Mouse (Mus musculus): ENCODE measurements at regions not wholly inside any gene's neighbourhood (a gene's known extent, or its start where the extent isn't known, plus 50 kb on each side); places are given as distances from the start of the nearest gene placed in this dataset.

DNA sequence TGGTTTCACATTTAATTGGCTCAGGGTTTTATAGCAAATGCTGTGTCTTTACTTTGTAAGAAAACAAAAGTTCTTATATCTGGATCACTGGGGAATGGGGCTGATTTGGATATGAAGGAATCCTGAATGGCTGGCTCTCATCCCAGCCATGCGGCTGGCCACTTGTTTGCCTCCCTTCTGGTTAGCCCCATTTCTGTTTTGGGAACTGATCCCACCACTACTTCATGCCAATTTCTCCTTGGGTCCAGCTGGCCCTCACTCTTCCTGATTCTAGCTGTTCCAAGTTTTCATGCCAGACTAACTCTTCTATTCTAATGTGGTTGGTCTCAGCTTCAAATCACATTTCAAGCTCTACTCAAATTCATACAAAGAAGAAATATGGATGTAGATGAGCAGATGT, 5319.6 kb downstream of the 9330182O14Rik start:
- DNase-seq (ENCODE audit: low spot score in 2 of 2) = peak; percentile 55 to 83

DNA sequence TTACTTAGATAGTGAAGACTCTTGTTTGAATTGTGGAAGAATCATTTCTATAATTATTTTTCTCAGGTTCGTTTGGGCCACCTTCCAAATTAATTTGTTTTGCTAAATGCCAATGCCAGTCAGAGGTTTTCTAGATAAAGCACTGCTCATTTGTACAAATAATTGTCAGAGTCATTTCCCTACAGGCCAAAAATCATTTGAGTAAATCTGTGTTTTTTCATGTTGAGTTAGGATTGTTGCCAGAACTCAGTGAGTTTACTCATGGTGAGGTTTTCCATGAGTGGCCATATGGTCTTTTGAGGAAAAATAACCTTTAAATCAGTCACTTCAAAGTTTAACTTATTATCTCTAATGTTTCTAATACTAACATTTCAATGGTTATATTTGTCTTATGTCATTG, 5336.3 kb downstream of the 9330182O14Rik start:
- peak in 1 of 2 experiments; percentile 4 for DNase-seq (ENCODE audit: low spot score in 2 of 2)

DNA sequence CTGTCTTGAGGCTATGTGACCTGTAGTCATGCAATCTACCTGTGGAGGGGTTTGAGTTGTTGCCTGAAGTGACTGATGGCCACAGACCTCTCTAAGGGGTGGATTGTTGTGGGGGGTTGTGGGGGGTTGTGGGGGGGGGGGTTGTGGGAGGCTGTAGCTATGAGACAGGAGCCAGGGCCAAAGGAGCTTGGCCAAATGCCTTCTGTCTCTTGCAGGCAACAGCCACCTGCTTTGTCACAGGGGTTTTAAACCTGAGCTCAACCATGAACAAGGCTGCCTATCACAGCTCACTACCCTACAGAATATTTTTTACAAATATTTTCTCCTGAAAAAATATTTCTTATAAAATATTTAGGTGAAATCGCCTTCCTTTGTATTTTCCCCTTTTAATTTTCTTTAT, 5339.0 kb downstream of the 9330182O14Rik start:
- DNase-seq (ENCODE audit: low spot score in 2 of 2) = no peak

DNA sequence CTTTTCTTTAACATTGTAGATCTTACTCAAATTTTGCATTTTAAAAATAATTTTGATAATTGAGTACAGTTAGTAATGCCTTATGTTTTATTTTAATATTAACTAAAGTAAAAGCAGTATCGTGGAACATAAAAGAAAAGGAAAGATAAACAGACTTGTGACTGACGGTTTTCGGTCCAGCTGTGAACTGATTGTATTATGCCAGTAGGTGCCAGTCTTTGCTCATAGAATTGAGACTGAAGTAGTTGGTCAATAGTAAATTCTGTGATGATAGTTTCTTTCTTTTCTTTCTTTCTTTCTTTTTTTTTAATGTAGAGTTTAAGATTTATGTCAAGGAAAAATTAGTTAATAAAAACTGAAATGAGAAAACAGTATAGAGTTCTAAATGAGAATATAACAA, 5376.1 kb downstream of the 9330182O14Rik start:
- no peak for DNase-seq (ENCODE audit: low spot score in 2 of 2)
